Mouse (Mus musculus) neutrophil, adult 5-6 weeks (primary cell): ENCODE measurements at regions not wholly inside any gene's neighbourhood (a gene's known extent, or its start where the extent isn't known, plus 50 kb on each side); places are given as distances from the start of the nearest gene placed in this dataset.

Source experiments
- ATAC-seq: fragments of 151-379, 151-347 bp; 2 replicates; pipeline ENCODE4 v1.8.0; 2017; ENCODE audit warnings: mild to moderate bottlenecking, moderate TSS enrichment; ENCODE audit not compliant: insufficient number of reproducible peaks, poor library complexity, low FRiP score, severe bottlenecking; ENCODE audit errors: extremely low read depth

DNA sequence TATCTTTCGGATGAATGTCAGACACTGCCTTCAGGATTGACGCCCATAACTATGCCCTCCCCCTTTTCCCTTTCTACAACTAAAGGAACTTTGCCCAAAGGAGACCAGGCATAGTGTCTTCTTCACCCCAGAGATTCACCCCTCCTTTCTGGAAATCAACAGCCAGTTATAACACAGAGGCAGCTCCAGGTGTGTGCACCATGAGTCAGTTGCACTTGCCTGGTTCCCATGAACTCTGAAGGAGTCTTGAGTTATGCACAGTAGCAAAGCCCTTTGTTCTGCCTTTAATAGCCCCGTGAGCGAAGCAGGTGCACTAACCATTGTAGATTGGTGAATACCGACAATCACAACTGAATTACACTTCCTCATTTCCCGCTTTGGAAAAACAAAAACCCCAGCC lies 94.5 kb upstream of the Paip1 start:
- ATAC-seq = no peak

DNA sequence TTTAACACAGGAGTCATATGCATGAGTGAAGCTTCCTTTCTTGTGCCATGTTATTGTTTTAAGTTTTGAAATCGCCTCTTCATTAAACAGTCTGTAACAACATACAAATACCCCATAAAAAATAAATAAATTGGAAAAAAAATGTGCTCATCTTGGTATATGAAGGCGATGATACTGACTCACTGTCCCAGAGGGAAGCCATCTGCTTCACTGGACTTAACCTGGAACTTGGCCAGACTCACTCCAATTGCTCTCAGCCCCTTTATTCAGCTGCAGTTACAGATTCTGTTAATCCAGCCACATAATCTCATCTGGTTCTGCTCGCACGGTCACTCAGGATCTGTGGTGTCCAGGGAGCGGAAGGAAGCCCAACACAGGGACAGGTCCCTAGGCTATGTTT lies 90.5 kb upstream of the Paip1 start:
- ATAC-seq = no peak

DNA sequence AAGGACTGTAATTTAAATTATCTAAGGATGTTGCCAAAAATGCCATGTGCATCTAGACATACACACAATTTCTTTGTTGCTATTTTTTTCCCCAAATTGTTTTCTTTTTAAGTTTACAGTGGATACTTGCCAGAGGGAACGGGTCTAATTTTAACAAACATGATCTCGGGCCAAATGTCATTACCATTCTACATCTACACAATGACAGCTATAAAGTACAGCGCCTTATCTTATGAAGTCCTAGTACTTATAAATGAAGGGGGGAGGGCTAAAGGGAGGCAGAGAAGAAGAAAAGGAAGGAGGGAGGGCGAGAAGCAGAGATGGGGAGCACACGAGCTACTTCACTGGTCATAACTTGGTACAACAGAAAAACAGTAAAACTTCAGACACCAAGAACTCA lies 89.4 kb upstream of the Paip1 start:
- no peak for ATAC-seq

DNA sequence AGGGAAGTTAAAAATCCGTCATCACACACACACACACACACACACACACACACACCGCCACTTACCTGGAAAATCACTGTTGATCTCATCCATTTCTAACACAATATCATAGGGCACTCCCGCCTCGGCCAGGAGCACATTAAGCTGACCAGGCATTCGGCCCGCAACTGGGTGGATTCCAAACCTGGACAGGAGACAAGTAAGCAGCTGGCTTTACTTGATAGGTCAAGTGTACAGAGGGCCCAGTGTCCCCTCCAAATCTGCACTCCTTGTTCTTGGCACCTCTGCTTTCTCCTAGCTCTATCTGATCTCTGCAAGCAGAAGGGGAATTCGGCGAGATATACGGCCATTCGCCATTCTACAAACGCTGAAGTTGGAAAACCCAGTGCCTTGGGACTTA lies 88.6 kb upstream of the Paip1 start:
- ATAC-seq = no peak

DNA sequence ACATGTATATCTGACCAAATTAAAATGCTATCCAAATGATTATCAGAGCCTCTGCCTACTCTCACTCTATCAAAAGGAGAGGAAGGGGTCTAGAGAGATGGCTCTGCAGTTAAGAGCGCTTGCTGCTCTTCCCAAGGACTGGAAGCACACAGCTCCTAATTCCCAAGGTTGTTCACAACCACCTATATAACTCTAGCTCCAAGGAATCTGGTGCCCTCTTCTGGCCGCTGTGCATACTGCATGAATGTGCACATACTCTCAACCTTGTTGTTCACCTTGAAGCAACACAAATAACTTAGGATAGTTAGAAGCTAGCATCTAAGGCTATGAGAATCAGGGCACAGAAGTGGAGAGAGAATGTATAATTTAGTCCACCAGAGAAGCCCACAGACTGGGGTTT lies 86.6 kb upstream of the Paip1 start:
- ATAC-seq = no peak

DNA sequence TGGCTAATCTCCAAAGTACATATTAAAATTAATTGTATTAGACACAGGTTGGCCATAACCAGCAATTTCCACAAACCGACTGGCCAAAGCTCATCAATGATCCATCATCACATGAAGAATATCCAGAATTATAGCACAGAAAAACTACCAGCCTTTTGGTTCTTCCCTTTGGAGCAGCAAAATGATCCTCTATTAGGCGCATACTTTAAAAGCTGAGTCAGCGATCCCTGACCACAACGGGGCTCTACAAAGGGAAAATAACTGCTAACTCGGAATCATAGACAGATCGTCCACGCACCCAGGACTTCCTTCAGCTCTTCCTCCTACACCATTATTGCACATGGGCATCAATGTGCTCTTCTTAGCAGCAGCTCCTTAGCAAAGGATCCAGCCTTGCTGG lies 85.6 kb upstream of the Paip1 start:
- ATAC-seq = no peak

DNA sequence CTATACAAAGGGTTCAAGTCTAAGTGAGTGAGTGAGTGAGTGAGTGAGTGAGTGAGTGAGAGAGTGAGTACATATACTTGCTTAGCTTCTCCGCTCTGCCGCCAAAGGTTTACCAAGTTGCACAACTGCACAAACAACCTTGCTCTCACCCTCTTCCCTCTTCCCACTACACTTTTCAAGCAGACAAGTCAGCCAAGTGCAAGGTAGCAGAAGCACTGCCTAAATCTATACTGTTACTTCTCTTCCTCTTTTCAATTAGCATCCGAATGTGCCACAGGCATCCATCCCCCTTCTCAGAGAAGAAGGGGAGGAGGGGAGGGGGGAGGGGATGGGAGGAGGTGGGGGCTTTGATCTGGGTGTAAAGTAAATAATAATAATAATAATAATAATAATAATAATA lies 80.4 kb upstream of the Paip1 start:
- ATAC-seq = no peak

DNA sequence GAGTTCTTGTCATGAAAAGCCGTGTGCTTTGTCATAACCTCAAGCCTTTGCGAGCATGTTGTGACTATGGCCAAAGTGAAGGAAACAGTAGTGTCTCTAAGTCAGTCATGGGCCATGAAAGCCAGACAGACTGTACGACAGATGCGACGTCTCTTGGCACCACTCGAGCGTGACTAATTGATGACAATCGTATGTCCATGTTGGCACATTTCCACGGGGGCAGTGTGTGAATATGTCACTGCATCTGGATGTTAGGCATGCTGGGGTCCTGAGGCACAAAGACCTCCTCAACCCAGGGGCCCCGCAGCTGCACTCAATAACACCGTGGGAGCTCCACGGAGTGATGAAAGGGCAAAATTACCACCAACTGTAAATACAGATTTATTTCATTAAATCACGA lies 77.1 kb upstream of the Paip1 start:
- no peak for ATAC-seq

DNA sequence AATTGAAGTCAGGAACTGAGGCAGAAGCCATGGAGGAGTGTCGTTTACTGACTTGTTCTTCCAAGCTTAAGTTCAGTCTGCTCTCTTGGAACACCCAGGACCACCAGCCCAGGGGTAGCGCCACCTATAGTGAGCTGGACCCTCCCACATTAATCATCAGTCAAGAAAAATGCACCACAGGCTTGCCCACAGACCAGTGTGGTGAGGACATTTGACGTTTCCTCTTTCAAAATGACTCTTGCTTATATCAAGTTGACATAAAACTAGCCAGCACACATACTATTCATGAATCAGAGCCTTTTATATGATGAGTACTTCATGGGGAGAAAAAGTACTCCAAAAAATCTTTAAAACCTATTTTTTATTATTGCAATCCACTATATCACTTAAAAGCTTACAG lies 69.7 kb upstream of the Paip1 start:
- ATAC-seq = no peak

DNA sequence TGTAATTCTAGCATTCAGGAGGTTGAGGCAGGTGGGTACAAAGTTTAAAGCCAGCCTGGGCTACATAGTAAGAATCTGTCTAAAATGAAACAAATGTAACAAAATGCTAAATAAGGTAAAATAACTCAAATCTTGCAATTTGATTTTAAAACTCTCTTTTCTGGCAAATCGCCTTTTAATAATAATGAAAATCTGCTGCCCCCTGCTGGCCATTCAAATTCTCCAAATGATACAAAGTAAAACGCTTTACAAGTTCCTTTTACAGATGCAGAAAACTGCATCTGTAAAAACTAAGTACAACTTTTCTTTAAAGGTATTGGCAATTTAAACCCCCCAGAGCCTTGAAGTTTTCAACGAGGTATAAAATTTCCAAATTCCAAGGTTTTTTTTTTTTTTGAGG lies 65.0 kb upstream of the Paip1 start:
- no peak for ATAC-seq

DNA sequence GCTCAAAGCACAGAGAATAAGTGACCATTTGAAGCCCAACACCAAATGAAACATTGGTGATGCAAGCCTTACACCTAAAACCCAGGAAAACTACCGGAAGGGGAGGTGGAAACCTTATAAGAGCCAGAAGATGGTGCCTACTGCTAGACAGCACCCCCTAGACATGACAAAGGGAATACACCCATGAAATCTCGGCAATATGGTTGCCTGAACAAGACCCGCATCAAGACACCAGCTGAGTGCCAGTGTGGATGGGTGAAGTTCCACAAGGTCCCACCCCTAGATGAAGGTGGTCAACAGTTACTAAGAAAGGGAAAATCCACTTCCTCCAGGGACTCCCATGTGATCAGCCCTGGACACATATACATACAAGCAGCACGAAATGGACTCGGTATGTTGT lies 64.2 kb upstream of the Paip1 start:
- ATAC-seq = no peak

DNA sequence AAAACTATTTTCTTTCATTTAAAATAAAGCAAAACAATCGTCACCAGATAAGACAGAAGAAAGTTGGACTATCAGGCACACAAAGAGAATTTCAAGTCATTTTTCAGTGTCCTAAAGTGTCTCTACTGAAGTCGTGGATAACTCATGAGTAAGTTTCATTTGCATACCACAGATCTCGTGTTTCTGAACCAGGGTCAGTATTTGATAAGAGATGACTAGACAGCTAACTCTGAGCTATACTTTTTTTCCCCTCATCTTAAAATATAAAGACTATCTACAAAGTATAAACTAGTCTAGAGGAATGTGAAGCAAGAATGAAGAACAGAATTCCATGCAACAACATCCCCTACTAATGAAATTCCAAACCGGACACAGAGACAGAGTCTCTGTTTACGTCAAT lies 60.9 kb upstream of the Paip1 start:
- ATAC-seq = no peak

DNA sequence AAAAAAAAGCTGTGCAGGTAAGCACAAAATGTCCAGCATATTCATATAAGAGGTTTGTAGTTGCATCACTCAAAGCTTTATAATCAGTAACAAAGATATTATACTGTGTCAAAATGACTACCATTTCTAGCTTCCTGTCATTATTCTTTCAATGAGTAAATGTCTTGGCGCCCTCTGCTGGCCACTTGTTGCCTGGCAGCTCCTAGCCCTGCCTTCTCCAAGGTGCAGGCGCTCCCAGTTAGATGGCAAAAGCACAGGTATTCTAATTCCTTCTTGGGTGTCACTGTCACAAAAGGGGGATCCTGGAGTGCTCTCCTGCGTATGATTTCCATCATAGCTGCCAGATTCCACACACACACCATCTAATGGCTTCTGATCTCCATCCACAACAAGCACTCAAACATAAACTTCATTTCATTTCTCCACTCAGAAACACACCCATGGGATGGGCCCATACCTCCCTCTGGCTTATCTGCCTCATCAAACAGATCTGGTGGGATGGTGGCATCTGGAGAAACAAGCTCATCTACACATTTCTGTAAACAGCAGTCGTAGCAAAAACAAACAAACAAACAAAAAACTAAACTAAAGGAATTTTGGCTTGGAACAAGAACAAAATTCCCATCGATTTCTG lies 49.9 kb upstream of the Paip1 start:
- peak; percentile 75; the same call in 1 of the 2 replicates for ATAC-seq
